Mouse (Mus musculus) forebrain, embryonic 11.5 days (tissue): ENCODE measurements around the gene Rnf121. TPM values are rescaled to one million over a fixed set of nuclear protein-coding genes. Genes with fewer than 3 reads are reported as not detected.

ENCODE experiments used
- ATAC-seq: fragments of 200-750 bp; cut with Nextera tagmentation; replicated peaks from 2 replicates; pipeline ENCODE4 v1.8.0; 2017; ENCODE audit warnings: moderate TSS enrichment; ENCODE audit not compliant: low FRiP score
- DNase-seq: peaks from one replicate; pipeline ENCODE4 v3.0.0-alpha.2; 2017; ENCODE audit warnings: low spot score
- H3K27ac ChIP-seq: fragments of 300-500 bp; sonication (generic); 2 replicates; pipeline ENCODE4 v1.5.1; 2014; ENCODE audit warnings: low read depth, low read length
- H3K27me3 ChIP-seq: fragments of 300-500 bp; sonication (generic); 2 replicates; pipeline ENCODE4 v1.6.1; 2014; ENCODE audit warnings: mild to moderate bottlenecking, low read length, mixed read lengths; ENCODE audit not compliant: control insufficient read depth, insufficient read depth
- H3K36me3 ChIP-seq: fragments of 300-500 bp; sonication (generic); 2 replicates; pipeline ENCODE4 v1.6.1; 2014; ENCODE audit warnings: mild to moderate bottlenecking, low read length, moderate library complexity, mixed read lengths; ENCODE audit not compliant: control insufficient read depth, insufficient read depth
- H3K4me1 ChIP-seq: fragments of 300-500 bp; sonication (generic); replicated peaks from 2 replicates; pipeline ENCODE4 v1.6.1; 2014; ENCODE audit warnings: low read length, mixed read lengths; ENCODE audit not compliant: control insufficient read depth, insufficient read depth
- H3K4me2 ChIP-seq: fragments of 300-500 bp; sonication (generic); 2 replicates; pipeline ENCODE4 v1.6.1; 2014; ENCODE audit warnings: low read depth, mild to moderate bottlenecking, low read length, moderate library complexity, mixed read lengths; ENCODE audit not compliant: severe bottlenecking
- H3K4me3 ChIP-seq: fragments of 300-500 bp; sonication (generic); 2 replicates; pipeline ENCODE4 v1.5.1; 2014; ENCODE audit warnings: low read depth, low read length
- H3K9ac ChIP-seq: fragments of 300-500 bp; sonication (generic); 2 replicates; pipeline ENCODE4 v1.6.1; 2014; ENCODE audit warnings: low read length
- H3K9me3 ChIP-seq: fragments of 300-500 bp; sonication (generic); 2 replicates; pipeline ENCODE4 v1.6.1; 2016; ENCODE audit warnings: low read length, mixed read lengths; ENCODE audit not compliant: control insufficient read depth
- WGBS: fragments of 180-500 bp; shearing (Covaris S2); extraction: QIAGEN DNeasy Blood & Tissue Kit; methylation state at CpG from one replicate; pipeline ENCODE4 v1.1.7; 2014; 5-methylcytosine and 5-hydroxymethylcytosine counted together
- polyA plus RNA-seq: library from polyadenylated mRNA; unstranded; fragments of >200 nt; fragmentation: Nextera tagmentation; extraction: Ambion mirVana; gene quantifications from 2 replicates; pipeline ENCODE4 v1.2.1, GENCODE M21; 2014

Rnf121 gene
- polyA plus RNA-seq, 1 experiment from 2014 or later, result 30.2 TPM

- H3K4me3 ChIP-seq, result no peak overlapping the region
- no peak overlapping the region for H3K27ac ChIP-seq
- no peak overlapping the region for H3K4me2 ChIP-seq
- WGBS, result 83% methylated on average over 3 of the region's 3 CpGs
- ATAC-seq (no peak), DNase-seq (no peak)
- H3K9ac ChIP-seq, result no peak overlapping the region
- H3K27me3 ChIP-seq, result no peaks in the 10 kb centered on the region
- peaks cover 12% of the 10 kb centered on the region for H3K4me1 ChIP-seq
- H3K9me3 ChIP-seq, result no peaks in the 10 kb centered on the region
- no peaks in the 10 kb centered on the region for H3K36me3 ChIP-seq
These were observed 91.5 kb downstream of the Rnf121 start for GRCm38 (mm10) chr7:101973730-101974129.

- Histone ChIP-seq H3K27me3 (no peaks in the 10 kb centered on the region), H3K9ac (peak overlapping the region; percentile 92), H3K9me3 (no peaks in the 10 kb centered on the region), H3K4me1 (peaks cover 14% of the 10 kb centered on the region), H3K4me2 (peak overlapping the region; percentile 80), H3K4me3 (peak overlapping the region; percentile 60), H3K27ac (peak overlapping the region; percentile 100), H3K36me3 (no peaks in the 10 kb centered on the region)
- ATAC-seq (no peak), DNase-seq (no peak)
- WGBS, result 44% methylated on average over 2 of the region's 2 CpGs
These were observed 93.5 kb downstream of the Rnf121 start for GRCm38 (mm10) chr7:101971721-101972120.

GRCm38 (mm10) chr7:101970821-101971461 lies 94.3 kb downstream of the Rnf121 start:
- Histone ChIP-seq H3K9ac (peak overlapping the region; percentile 92), H3K4me3 (peak overlapping the region; percentile 60), H3K4me1 (peaks cover 14% of the 10 kb centered on the region), H3K27me3 (no peaks in the 10 kb centered on the region), H3K27ac (peak overlapping the region; percentile 100), H3K9me3 (no peaks in the 10 kb centered on the region), H3K36me3 (no peaks in the 10 kb centered on the region), H3K4me2 (peak overlapping the region; percentile 80)
- ATAC-seq, result peak; percentile 78
- 3% methylated on average over 19 of the region's 19 CpGs for WGBS
- peak; percentile 87 for DNase-seq

- DNase-seq (peak; percentile 96), ATAC-seq (peak; percentile 76)
- peak overlapping the region; percentile 60 for H3K4me3 ChIP-seq
- H3K9ac ChIP-seq, result peak overlapping the region; percentile 92
- no peaks in the 10 kb centered on the region for H3K36me3 ChIP-seq
- peaks cover 14% of the 10 kb centered on the region for H3K4me1 ChIP-seq
- H3K27me3 ChIP-seq, result no peaks in the 10 kb centered on the region
- peak overlapping the region; percentile 100 for H3K27ac ChIP-seq
- under 1% methylated on average over 16 of the region's 17 CpGs for WGBS
- H3K9me3 ChIP-seq, result no peaks in the 10 kb centered on the region
- H3K4me2 ChIP-seq, result peak overlapping the region; percentile 80
These were observed 94.9 kb downstream of the Rnf121 start for GRCm38 (mm10) chr7:101970429-101970775.

- WGBS, result under 1% methylated on average over 53 of the region's 53 CpGs
- peak overlapping the region; percentile 80 for H3K4me2 ChIP-seq
- H3K36me3 ChIP-seq, result no peaks in the 10 kb centered on the region
- ATAC-seq (peak; percentile 87), DNase-seq (peak; percentile 91)
- H3K27ac ChIP-seq, result peak overlapping the region; percentile 100
- H3K9ac ChIP-seq, result peak overlapping the region; percentile 92
- no peaks in the 10 kb centered on the region for H3K27me3 ChIP-seq
- peaks cover 14% of the 10 kb centered on the region for H3K4me1 ChIP-seq
- H3K9me3 ChIP-seq, result no peaks in the 10 kb centered on the region
- H3K4me3 ChIP-seq, result peak overlapping the region; percentile 60
These were observed 95.4 kb downstream of the Rnf121 start for GRCm38 (mm10) chr7:101969694-101970428.

Other genes with a start within 250 kb of the Rnf121 start
- 0.12 and 0.44 TPM in 2 replicates for gene Phox2a, start 247.2 kb downstream of the Rnf121 start, polyA plus RNA-seq
- gene Inppl1, start 227.2 kb downstream of the Rnf121 start, polyA plus RNA-seq, result 46.0 and 46.3 TPM in 2 replicates
- 0.94 and 1.1 TPM in 2 replicates for gene Folr2, start 208.3 kb downstream of the Rnf121 start, polyA plus RNA-seq
- gene Anapc15, start 201.8 kb downstream of the Rnf121 start, polyA plus RNA-seq, result 102 and 103 TPM in 2 replicates
- gene Folr1, start 194.7 kb downstream of the Rnf121 start, polyA plus RNA-seq, result 10.5 and 11.4 TPM in 2 replicates
- 126 and 145 TPM in 2 replicates for gene Lamtor1, start 159.6 kb downstream of the Rnf121 start, polyA plus RNA-seq
- 0.53 and 0.56 TPM in 2 replicates for gene Tomt, start 159.1 kb downstream of the Rnf121 start, polyA plus RNA-seq
- gene Lrrc51, start 131.6 kb downstream of the Rnf121 start, polyA plus RNA-seq, result 8.3 and 8.6 TPM in 2 replicates
- 112 and 114 TPM in 2 replicates for gene Numa1, start 131.4 kb downstream of the Rnf121 start, polyA plus RNA-seq
- 4.1 and 5.5 TPM in 2 replicates for gene Il18bp, start 46.8 kb downstream of the Rnf121 start, polyA plus RNA-seq
- gene Xndc1, start within 50 bp of the Rnf121 start, polyA plus RNA-seq, result 36.9 and 38.8 TPM in 2 replicates
- 2.1 and 2.4 TPM in 2 replicates for gene Xntrpc, start 244 bp upstream of the Rnf121 start, polyA plus RNA-seq
- gene Trpc2, start 17.6 kb upstream of the Rnf121 start, polyA plus RNA-seq, result not detected in 2 replicates
- 0.52 and 0.89 TPM in 2 replicates for gene Art1, start 36.3 kb upstream of the Rnf121 start, polyA plus RNA-seq
- 0.72 and 1.5 TPM in 2 replicates for gene Art5, start 44.0 kb upstream of the Rnf121 start, polyA plus RNA-seq
- not detected in 2 replicates for gene Chrna10, start 51.4 kb upstream of the Rnf121 start, polyA plus RNA-seq
- gene Nup98, start 144.7 kb upstream of the Rnf121 start, polyA plus RNA-seq, result 46.3 and 50.0 TPM in 2 replicates
- 54.5 and 58.8 TPM in 2 replicates for gene Pgap2, start 144.7 kb upstream of the Rnf121 start, polyA plus RNA-seq
- gene Rhog, start 190.6 kb upstream of the Rnf121 start, polyA plus RNA-seq, result 32.2 and 37.2 TPM in 2 replicates
- gene Stim1, start 202.3 kb upstream of the Rnf121 start, polyA plus RNA-seq, result 12.3 and 14.3 TPM in 2 replicates